Mouse (Mus musculus) adrenal gland, adult 18-20 months (tissue): ENCODE results near the gene Rapgef6. TPM values are rescaled to one million over a fixed set of nuclear protein-coding genes. Genes with fewer than 3 reads are reported as not detected.

Experiments used
- DNase-seq, 2 experiments: peaks; one replicate each; pipeline ENCODE4 v3.0.0; 2021 to 2022; ENCODE audit warnings: low spot score in 2 of 2
- total RNA-seq, 2 experiments: library from RNA; stranded (reverse); gene quantifications; 1 replicate in 1 of 2; 2 replicates in 1 of 2; pipeline ENCODE4 v1.2.3; 2021

The Rapgef6 gene
- total RNA-seq, 2 experiments from 2014 or later: 19.6 to 20.6 TPM

- no peak for DNase-seq
Observed at GRCm38 (mm10) chr11:54684831-54685230, 162.2 kb downstream of the Rapgef6 start.

- DNase-seq: no peak
Observed at GRCm38 (mm10) chr11:54690171-54690570, 167.5 kb downstream of the Rapgef6 start.

- DNase-seq: peak in 1 of 2 experiments; percentile 36
Observed at GRCm38 (mm10) chr11:54691179-54691578, 168.5 kb downstream of the Rapgef6 start.

- DNase-seq: no peak
Observed at GRCm38 (mm10) chr11:54693696-54694095, 171.0 kb downstream of the Rapgef6 start.

- no peak for DNase-seq
Observed at GRCm38 (mm10) chr11:54694291-54694690, 171.6 kb downstream of the Rapgef6 start.

GRCm38 (mm10) chr11:54695951-54696350 lies 173.3 kb downstream of the Rapgef6 start:
- peak in 1 of 2 experiments; percentile 43 for DNase-seq

GRCm38 (mm10) chr11:54697611-54698010 lies 175.0 kb downstream of the Rapgef6 start:
- no peak for DNase-seq

- DNase-seq: no peak
Observed at GRCm38 (mm10) chr11:54698636-54699035, 176.0 kb downstream of the Rapgef6 start.

GRCm38 (mm10) chr11:54699972-54700371 lies 177.3 kb downstream of the Rapgef6 start:
- DNase-seq: no peak

GRCm38 (mm10) chr11:54701848-54702247 lies 179.2 kb downstream of the Rapgef6 start:
- no peak for DNase-seq

- DNase-seq: peak; percentile 67 to 74
Observed at GRCm38 (mm10) chr11:54703306-54703705, 180.7 kb downstream of the Rapgef6 start.

GRCm38 (mm10) chr11:54708153-54708552 lies 185.5 kb downstream of the Rapgef6 start:
- no peak for DNase-seq

GRCm38 (mm10) chr11:54709645-54710044 lies 187.0 kb downstream of the Rapgef6 start:
- DNase-seq: no peak

- DNase-seq: no peak
Observed at GRCm38 (mm10) chr11:54710512-54711293, 188.1 kb downstream of the Rapgef6 start.

GRCm38 (mm10) chr11:54712849-54713248 lies 190.2 kb downstream of the Rapgef6 start:
- no peak for DNase-seq

GRCm38 (mm10) chr11:54717893-54718292 lies 195.2 kb downstream of the Rapgef6 start:
- no peak for DNase-seq

GRCm38 (mm10) chr11:54718601-54719000 lies 196.0 kb downstream of the Rapgef6 start:
- DNase-seq: peak in 1 of 2 experiments; percentile 29

- no peak for DNase-seq
Observed at GRCm38 (mm10) chr11:54722057-54722456, 199.4 kb downstream of the Rapgef6 start.

- no peak for DNase-seq
Observed at GRCm38 (mm10) chr11:54724353-54725034, 201.8 kb downstream of the Rapgef6 start.

- no peak for DNase-seq
Observed at GRCm38 (mm10) chr11:54726571-54727062, 204.0 kb downstream of the Rapgef6 start.

- no peak for DNase-seq
Observed at GRCm38 (mm10) chr11:54727327-54727901, 204.8 kb downstream of the Rapgef6 start.

- DNase-seq: no peak
Observed at GRCm38 (mm10) chr11:54728371-54728770, 205.7 kb downstream of the Rapgef6 start.
